Mouse (Mus musculus) E14TG2a.4 (cell line): ENCODE data around the gene Actr1a.

Experiments used
- CTCF ChIP-seq: conservative IDR thresholded peaks from 2 replicates; pipeline ENCODE4 v1.5.1; 2014; ENCODE audit warnings: low read length
- NANOG ChIP-seq: IDR thresholded peaks from 2 replicates; pipeline ENCODE4 v1.6.1; 2014; ENCODE audit warnings: borderline replicate concordance, low read length, mixed read lengths

DNA sequence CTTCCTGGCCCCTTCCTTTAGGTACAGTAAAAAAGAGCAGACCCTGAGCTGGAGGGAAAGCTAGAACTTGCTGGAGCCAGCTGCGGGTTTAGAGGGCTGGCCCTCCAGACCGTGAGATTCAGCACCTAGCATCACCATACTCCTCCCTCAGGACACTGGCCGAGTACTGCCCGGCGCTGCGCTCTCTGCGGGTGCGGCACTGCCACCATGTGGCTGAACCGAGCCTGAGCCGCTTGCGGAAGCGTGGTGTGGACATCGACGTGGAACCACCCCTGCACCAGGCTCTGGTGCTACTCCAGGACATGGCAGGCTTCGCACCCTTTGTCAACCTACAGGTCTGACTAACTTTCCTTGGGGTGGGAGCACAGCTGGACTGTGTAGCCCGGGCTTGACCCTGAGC is 65.6 kb downstream of the Actr1a start:
- TF ChIP-seq CTCF: peak; percentile 37
- TF ChIP-seq NANOG: no peak
